Mouse (Mus musculus) mesoderm, embryonic 11.5 days (tissue): ENCODE results near the gene Gm11168.
"Not testable (repeated sequence)": the region's sequence is repeated elsewhere in the genome, so short reads cannot be mapped to it uniquely, and the experiment has no call there.

Source experiments
- DNase-seq: peaks from one replicate; pipeline ENCODE4 v3.0.0-alpha.2; 2012; ENCODE audit warnings: low read depth, low spot score

Gene Gm11168

DNA sequence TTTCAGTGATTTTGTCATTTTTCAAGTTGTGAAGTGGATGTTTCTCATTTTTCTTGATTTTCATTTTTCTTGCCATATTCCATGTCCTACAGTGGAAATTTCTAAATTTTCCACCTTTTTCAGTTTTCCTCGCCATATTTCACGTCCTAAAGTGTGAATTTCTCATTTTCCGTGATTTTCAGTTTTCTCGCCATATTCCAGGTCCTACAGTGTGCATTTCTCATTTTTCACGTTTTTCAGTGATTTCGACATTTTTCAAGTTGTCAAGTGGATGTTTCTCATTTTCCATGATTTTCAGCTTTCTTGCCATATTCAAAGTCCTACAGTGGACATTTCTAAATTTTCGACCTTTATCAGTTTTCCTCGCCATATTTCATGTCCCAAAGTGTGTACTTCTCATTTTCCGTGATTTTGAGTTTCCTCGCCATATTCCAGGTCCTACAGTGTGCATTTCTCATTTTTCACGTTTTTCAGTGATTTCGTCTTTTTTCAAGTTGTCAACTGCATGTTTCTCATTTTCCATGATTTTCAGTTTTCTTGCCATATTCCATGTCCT is 21.8 kb downstream of the Gm11168 start, which contains the start of gene Gm10717:
Gene Gm10717 (plus strand): TSS at position 506 of the 556 bp plus-strand sequence.
- DNase-seq, result not testable (repeated sequence)

DNA sequence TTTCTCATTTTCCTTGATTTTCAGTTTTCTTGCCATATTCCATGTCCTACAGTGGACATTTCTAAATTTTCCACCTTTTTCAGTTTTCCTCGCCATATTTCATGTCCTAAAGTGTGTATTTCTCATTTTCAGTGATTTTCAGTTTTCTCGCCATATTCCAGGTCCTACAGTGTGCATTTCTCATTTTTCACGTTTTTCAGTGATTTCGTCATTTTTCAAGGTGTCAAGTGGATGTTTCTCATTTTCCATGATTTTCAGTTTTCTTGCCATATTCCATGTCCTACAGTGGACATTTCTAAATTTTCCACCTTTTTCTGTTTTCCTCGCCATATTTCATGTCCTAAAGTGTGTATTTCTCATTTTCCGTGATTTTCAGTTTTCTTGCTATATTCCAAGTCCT is 22.5 kb downstream of the Gm11168 start:
- DNase-seq, result not testable (repeated sequence)

DNA sequence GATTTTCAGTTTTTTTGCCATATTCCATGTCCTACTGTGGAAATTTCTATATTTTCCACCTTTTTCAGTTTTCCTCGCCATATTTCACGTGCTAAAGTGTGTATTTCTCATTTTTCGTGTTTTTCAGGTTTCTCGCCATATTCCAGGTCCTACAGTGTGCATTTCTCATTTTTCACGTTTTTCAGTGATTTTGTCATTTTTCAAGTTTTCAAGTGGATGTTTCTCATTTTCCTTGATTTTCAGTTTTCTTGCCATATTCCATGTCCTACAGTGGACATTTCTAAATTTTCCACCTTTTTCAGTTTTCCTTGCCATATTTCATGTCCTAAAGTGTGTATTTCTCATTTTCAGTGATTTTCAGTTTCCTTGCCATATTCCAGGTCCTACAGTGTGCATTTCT is 23.0 kb downstream of the Gm11168 start:
- DNase-seq, result not testable (repeated sequence)

DNA sequence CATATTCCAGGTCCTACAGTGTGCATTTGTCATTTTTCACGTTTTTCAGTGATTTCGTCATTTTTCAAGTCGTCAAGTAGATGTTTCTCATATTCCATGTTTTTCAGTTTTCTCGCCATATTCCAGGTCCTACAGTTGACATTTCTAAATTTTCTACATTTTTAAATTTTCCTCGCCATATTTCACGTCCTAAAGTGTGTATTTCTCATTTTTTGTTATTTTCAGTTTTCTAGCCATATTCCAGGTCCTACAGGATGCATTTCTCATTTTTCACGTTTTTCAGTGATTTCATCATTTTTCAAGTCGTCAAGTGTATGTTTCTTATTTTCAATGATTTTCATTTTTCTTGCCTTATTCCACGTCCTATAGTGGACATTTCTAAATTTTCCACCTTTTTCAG is 23.6 kb downstream of the Gm11168 start:
- DNase-seq, result not testable (repeated sequence)

DNA sequence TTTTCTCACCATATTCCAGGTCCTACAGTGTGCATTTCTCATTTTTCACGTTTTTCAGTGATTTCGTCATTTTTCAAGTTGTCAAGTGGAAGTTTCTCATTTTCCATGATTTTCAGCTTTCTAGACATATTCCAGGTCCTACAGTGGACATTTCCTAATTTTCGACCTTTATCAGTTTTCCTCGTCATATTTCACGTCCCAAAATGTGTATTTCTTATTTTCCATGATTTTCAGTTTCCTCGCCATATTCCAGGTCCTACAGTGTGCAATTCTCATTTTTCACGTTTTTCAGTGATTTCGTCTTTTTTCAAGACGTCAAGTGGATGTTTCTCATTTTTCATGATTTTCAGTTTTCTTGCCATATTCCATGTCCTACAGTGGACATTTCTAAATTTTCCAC is 24.1 kb downstream of the Gm11168 start:
- DNase-seq, result peak; percentile 80

DNA sequence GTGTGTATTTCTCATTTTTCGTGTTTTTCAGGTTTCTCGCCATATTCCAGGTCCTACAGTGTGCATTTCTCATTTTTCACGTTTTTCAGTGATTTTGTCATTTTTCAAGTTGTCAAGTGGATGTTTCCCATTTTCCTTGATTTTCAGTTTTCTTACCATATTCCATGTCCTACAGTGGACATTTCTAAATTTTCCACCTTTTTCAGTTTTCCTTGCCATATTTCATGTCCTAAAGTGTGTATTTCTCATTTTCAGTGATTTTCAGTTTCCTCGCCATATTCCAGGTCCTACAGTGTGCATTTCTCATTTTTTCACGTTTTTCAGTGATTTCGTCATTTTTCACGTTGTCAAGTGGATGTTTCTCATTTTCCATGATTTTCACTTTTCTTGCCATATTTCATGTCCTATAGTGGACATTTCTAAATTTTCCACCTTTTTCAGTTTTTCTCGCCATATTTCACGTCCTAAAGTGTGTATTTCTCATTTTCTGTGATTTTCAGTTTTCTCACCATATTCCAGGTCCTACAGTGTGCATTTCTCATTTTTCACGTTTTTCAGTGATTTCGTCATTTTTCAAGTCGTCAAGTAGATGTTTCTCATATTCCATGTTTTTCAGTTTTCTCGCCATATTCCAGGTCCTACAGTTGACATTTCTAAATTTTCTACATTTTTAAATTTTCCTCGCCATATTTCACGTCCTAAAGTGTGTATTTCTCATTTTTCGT is 26.3 kb downstream of the Gm11168 start:
- not testable (repeated sequence) for DNase-seq

DNA sequence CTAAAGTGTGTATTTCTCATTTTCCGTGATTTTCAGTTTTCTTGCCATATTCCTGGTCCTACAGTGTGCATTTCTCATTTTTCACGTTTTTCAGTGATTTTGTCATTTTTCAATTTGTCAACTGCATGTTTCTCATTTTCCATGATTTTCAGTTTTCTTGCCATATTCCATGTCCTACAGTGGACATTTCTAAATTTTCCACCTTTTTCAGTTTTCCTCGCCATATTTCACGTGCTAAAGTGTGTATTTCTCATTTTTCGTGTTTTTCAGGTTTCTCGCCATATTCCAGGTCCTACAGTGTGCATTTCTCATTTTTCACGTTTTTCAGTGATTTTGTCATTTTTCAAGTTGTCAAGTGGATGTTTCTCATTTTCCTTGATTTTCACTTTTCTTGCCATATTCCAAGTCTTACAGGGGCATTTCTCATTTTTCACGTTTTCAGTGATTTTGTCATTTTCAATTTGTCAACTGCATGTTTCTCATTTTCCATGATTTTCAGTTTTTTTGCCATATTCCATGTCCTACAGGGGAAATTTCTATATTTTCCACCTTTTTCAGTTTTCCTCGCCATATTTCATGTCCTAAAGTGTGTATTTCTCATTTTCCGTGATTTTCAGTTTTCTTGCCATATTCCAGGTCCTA is 27.7 kb downstream of the Gm11168 start:
- peak; percentile 97 for DNase-seq

DNA sequence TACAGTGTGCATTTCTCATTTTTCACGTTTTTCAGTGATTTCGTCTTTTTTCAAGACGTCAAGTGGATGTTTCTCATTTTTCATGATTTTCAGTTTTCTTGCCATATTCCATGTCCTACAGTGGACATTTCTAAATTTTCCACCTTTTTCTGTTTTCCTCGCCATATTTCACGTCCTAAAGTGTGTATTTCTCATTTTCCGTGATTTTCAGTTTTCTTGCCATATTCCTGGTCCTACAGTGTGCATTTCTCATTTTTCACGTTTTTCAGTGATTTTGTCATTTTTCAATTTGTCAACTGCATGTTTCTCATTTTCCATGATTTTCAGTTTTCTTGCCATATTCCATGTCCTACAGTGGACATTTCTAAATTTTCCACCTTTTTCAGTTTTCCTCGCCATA is 31.2 kb downstream of the Gm11168 start, which contains the start of gene Gm17535:
Gene Gm17535 (plus strand): TSS at position 301 of the 400 bp plus-strand sequence.
- DNase-seq, result not testable (repeated sequence)

DNA sequence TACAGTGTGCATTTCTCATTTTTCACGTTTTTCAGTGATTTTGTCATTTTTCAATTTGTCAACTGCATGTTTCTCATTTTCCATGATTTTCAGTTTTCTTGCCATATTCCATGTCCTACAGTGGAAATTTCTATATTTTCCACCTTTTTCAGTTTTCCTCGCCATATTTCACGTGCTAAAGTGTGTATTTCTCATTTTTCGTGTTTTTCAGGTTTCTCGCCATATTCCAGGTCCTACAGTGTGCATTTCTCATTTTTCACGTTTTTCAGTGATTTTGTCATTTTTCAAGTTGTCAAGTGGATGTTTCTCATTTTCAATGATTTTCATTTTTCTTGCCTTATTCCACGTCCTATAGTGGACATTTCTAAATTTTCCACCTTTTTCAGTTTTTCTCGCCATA is 33.4 kb downstream of the Gm11168 start, which contains the start of gene Gm10715:
Gene Gm10715 (plus strand): TSS at position 301 of the 400 bp plus-strand sequence.
- DNase-seq, result not testable (repeated sequence)

DNA sequence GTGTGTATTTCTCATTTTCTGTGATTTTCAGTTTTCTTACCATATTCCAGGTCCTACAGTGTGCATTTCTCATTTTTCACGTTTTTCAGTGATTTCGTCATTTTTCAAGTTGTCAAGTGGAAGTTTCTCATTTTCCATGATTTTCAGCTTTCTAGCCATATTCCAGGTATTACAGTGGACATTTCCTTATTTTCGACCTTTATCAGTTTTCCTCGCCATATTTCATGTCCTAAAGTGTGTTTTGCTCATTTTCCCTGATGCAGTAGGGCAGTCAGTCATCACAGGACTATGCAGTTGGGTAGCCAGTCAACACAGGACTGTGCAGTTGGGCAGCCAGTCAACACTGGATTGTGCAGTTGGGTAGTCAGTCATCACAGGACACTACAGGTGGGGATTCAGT is 35.0 kb downstream of the Gm11168 start:
- peak; percentile 38 for DNase-seq
